Mouse (Mus musculus) forebrain, embryonic 13.5 days (tissue): Measurements from ENCODE around the gene Prkcb. TPM values are rescaled to one million over a fixed set of nuclear protein-coding genes. Genes with fewer than 3 reads are reported as not detected.
A peak's percentile ranks its signal among the peaks of the same experiment; 100 is the strongest.

Source experiments
- ATAC-seq: fragments of 200-750 bp; cut with Nextera tagmentation; 2 replicates; pipeline ENCODE4 v1.8.0; 2017
- H3K27ac ChIP-seq: fragments of 300-500 bp; sonication (generic); 2 replicates; pipeline ENCODE4 v1.5.1; 2015; ENCODE audit warnings: inconsistent platforms, mild to moderate bottlenecking, moderate library complexity
- H3K27me3 ChIP-seq: fragments of 300-500 bp; sonication (generic); 2 replicates; pipeline ENCODE4 v1.6.1; 2015; ENCODE audit warnings: mild to moderate bottlenecking, inconsistent platforms
- H3K36me3 ChIP-seq: fragments of 300-500 bp; sonication (generic); 2 replicates; pipeline ENCODE4 v1.6.1; 2015; ENCODE audit warnings: mild to moderate bottlenecking, inconsistent platforms; ENCODE audit not compliant: poor library complexity, severe bottlenecking
- H3K4me1 ChIP-seq: fragments of 300-500 bp; sonication (generic); 2 replicates; pipeline ENCODE4 v1.6.1; 2015; ENCODE audit warnings: inconsistent platforms
- H3K4me2 ChIP-seq: fragments of 300-500 bp; sonication (generic); 2 replicates; pipeline ENCODE4 v1.6.1; 2015; ENCODE audit warnings: inconsistent platforms, mild to moderate bottlenecking, moderate library complexity
- H3K4me3 ChIP-seq: fragments of 300-500 bp; sonication (generic); 2 replicates; pipeline ENCODE4 v1.5.1; 2015; ENCODE audit warnings: mild to moderate bottlenecking, inconsistent platforms
- H3K9ac ChIP-seq: fragments of 300-500 bp; sonication (generic); 2 replicates; pipeline ENCODE4 v1.6.1; 2015; ENCODE audit warnings: mild to moderate bottlenecking, inconsistent platforms
- H3K9me3 ChIP-seq: fragments of 300-500 bp; sonication (generic); replicated peaks from 2 replicates; pipeline ENCODE4 v1.6.1; 2016; ENCODE audit warnings: inconsistent platforms
- WGBS: fragments of 180-500 bp; shearing (Covaris S2); methylation state at CpG from one replicate; pipeline ENCODE4 v1.1.7; 2015; 5-methylcytosine and 5-hydroxymethylcytosine counted together
- polyA plus RNA-seq: library from polyadenylated mRNA; unstranded; fragments of >200 nt; fragmentation: Nextera tagmentation; extraction: Ambion mirVana; gene quantifications from 2 replicates; pipeline ENCODE4 v1.2.1, GENCODE M21; 2015

The Prkcb gene
- polyA plus RNA-seq, 1 experiment from 2014 or later = 27.4 TPM

DNA sequence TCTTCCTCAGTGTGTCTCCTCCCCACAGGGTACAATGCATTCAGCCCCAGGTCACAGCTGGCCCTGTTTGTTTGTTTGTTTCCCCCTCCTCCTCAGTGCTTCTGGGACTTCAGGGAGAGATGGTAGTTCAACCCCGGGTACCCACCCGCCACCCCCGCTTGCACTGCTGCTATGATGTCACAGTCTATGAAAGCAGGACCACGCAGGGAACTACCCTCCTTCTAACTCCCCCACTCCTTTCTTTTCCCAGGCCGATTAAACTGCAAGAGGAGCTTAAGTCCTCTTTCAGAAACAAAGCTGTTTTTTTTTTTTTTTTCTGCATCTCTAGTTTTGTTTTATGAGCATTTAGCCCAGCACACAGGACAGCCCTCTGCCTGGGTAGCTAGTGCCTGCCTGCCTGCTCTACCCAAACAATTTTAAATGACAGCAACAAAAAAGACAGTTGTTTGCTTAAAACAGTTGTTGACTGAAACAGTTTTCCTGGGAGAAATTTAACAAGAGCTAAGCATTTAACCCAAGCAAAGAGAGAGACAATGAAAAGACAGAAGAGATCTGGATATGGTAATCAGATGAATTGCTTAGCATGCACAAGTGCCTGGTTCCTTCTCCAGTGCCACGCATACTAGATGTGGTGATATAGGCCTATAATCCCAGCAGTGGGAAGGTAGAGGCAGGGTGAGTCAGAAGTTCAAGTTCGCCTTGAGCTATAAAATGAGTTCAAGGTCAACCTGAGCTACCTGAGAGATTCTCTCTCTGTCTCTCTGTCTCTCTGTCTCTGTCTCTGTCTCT, 232.5 kb downstream of the Prkcb start:
- 17% methylated on average over 7 of the region's 7 CpGs for WGBS
- peak; percentile 76; the same call in 1 of the 2 replicates for ATAC-seq
- no peak overlapping the region for H3K4me3 ChIP-seq
- no peaks in the 10 kb centered on the region for H3K36me3 ChIP-seq
- peak overlapping the region; percentile 51 for H3K27ac ChIP-seq
- no peaks in the 10 kb centered on the region for H3K27me3 ChIP-seq
- H3K4me1 ChIP-seq = peaks cover 12% of the 10 kb centered on the region
- no peak overlapping the region for H3K4me2 ChIP-seq
- H3K9ac ChIP-seq = 0 out of 2 replicates have a peak overlapping the region, but pooled peaks have one; percentile 23
- H3K9me3 ChIP-seq = no peaks in the 10 kb centered on the region

DNA sequence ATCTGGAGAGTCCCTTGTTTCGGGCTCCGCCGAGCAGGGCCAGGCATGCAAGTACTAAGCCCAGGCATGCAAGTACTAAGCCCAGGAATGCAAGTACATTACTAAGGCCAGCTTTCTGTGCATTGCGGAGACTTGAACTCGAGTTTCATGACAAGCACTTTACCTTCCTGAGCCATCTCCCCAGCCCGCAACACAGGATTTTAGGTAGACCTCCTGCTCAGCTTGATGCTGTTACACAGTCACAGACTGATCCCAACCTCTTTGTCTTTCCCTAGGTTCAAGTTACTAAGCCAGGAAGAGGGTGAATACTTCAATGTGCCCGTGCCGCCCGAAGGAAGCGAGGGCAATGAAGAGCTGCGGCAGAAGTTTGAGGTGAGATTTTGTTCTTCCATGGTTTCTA, 239.7 kb downstream of the Prkcb start:
- no peak for ATAC-seq
- Histone ChIP-seq H3K9me3 (no peaks in the 10 kb centered on the region), H3K4me2 (no peak overlapping the region), H3K36me3 (no peaks in the 10 kb centered on the region), H3K27ac (no peak overlapping the region), H3K4me3 (no peak overlapping the region), H3K4me1 (0 out of 2 replicates have a peak, but pooled peaks cover 7% of the 10 kb centered on the region), H3K9ac (no peak overlapping the region), H3K27me3 (no peaks in the 10 kb centered on the region)
- 89% methylated on average over 11 of the region's 11 CpGs for WGBS

- H3K36me3 ChIP-seq = no peaks in the 10 kb centered on the region
- H3K4me2 ChIP-seq = no peak overlapping the region
- H3K27me3 ChIP-seq = no peaks in the 10 kb centered on the region
- H3K9me3 ChIP-seq = no peaks in the 10 kb centered on the region
- no peak overlapping the region for H3K9ac ChIP-seq
- no peak overlapping the region for H3K4me3 ChIP-seq
- WGBS = 94% methylated on average over 5 of the region's 5 CpGs
- ATAC-seq = no peak
- H3K4me1 ChIP-seq = 0 out of 2 replicates have a peak, but pooled peaks cover 7% of the 10 kb centered on the region
- no peak overlapping the region for H3K27ac ChIP-seq
Observed at GRCm38 (mm10) chr7:122528646-122529045, 240.1 kb downstream of the Prkcb start.

DNA sequence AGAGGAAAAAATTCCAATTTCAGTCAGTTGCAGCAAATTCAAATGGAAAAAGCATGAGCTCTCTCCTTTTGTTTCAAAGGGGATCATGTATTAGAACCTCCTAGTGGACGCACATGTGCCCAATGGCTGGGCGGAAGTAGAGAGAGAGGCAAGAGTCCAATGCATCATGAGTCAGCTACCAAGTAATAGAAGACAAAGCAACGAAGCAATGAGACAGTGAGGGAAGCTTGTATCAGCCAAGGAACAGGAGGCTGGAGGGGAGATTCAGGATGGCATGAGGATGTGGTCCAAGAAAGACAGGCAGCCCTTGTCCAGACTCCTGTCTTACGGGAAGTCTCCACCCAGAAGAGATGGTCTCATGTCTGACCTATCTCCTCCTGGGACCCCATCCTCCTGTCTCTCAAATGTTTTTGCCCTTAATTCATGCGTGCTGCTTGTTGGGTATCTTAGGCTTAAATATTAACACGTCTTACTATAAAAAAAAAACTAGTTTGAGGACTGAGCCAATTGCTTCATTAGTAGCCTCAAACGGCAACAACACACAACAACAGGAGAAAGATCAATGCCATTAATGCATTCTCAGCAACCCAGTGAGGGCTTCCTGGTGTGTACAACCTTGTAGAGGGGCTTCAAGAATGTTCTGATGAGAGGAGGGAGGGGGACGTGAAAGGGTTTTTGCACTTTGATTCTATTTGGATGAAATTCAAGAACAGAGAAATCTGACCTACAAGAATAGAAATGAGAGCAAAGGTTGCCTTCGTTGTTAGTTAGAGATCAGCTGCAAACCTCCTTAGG, 245.2 kb downstream of the Prkcb start:
- no peak overlapping the region for H3K4me3 ChIP-seq
- H3K4me1 ChIP-seq = 0 out of 2 replicates have a peak, but pooled peaks cover 7% of the 10 kb centered on the region
- no peak overlapping the region for H3K27ac ChIP-seq
- 89% methylated on average over 9 of the region's 9 CpGs for WGBS
- H3K9me3 ChIP-seq = no peaks in the 10 kb centered on the region
- no peak overlapping the region for H3K9ac ChIP-seq
- H3K4me2 ChIP-seq = no peak overlapping the region
- no peaks in the 10 kb centered on the region for H3K36me3 ChIP-seq
- H3K27me3 ChIP-seq = no peaks in the 10 kb centered on the region
- ATAC-seq = no peak

GRCm38 (mm10) chr7:122544616-122545015, 256.1 kb downstream of the Prkcb start:
- Histone ChIP-seq H3K9me3 (no peaks in the 10 kb centered on the region), H3K27ac (no peak overlapping the region), H3K36me3 (no peaks in the 10 kb centered on the region), H3K4me3 (no peak overlapping the region), H3K4me2 (no peak overlapping the region), H3K4me1 (peaks cover 10% of the 10 kb centered on the region; the same call in 1 of the 2 replicates), H3K9ac (no peak overlapping the region), H3K27me3 (peaks cover 5% of the 10 kb centered on the region; the same call in 1 of the 2 replicates)
- 93% methylated on average over 3 of the region's 3 CpGs for WGBS
- no peak for ATAC-seq

DNA sequence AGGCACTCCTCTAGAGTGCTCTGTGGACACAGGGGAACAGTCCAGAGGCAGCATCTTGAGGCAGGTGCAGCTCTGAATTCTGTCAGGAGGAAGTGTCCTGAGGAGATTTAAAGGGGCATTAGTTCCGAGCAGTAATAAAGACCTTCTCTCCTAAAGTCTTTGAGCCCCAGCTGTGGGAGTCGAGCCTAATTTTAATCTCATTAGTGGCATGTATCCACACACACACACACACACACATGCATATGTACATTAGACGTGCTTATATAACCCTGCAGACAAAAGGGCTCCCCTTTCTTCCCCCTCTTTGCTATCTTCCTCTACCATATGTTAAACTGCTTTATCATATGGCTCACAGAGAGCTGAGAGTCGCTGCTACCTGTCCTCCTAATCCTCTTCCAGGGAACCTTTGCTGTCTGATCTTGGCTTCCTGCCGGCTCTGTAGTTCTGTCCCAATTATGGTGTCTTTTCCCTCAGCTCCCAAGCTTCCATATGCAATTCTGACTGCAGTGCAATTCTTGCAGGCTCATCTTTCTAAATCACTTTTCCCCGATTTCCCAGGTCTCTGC, 268.1 kb downstream of the Prkcb start:
- Histone ChIP-seq H3K36me3 (no peaks in the 10 kb centered on the region), H3K4me1 (peaks cover 39% of the 10 kb centered on the region), H3K27me3 (peaks cover 3% of the 10 kb centered on the region; the same call in 1 of the 2 replicates), H3K27ac (no peak overlapping the region), H3K9me3 (no peaks in the 10 kb centered on the region), H3K4me2 (no peak overlapping the region), H3K4me3 (no peak overlapping the region), H3K9ac (no peak overlapping the region)
- WGBS = 23% methylated on average over 6 of the region's 6 CpGs
- no peak for ATAC-seq

DNA sequence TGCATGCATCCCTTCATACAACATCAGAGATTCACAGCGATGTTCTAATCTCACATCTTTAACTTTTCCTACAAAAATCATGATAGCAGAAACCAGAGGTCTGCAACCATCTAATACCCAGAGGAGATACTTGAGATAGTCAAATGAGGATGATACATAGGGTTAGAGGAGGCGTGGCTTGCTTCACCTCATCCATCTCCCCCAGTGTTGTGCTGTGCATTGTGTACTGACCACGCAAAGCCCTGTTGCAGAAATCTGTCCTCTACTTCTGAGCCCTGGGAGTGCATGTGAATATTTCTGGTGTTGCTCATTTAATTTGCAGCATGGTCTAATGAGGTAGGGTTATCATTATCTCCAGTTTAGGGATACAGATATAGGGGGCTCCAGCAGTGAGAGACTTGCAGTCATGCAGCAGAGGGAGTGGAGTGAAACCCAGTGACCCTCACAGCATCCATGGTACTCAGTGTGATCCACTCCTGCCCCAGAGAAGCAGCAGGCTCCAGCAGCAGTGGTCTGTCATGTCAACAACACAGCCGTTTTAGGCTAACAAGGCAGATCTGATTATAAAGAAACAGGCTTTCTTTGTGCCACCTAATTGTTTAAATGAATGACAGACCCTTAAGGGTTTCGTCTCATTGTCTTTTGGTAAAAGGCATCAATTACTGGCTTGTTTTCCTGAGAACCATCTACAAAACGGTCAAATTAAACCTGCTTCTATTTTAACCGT, 269.7 kb downstream of the Prkcb start:
- 24% methylated on average over 7 of the region's 7 CpGs for WGBS
- H3K27ac ChIP-seq = peak overlapping the region; percentile 65
- H3K9me3 ChIP-seq = no peaks in the 10 kb centered on the region
- H3K4me2 ChIP-seq = 0 out of 2 replicates have a peak overlapping the region, but pooled peaks have one; percentile 12
- ATAC-seq = peak; percentile 87
- H3K9ac ChIP-seq = no peak overlapping the region
- no peak overlapping the region for H3K4me3 ChIP-seq
- H3K4me1 ChIP-seq = peaks cover 42% of the 10 kb centered on the region
- H3K36me3 ChIP-seq = no peaks in the 10 kb centered on the region
- peaks cover 3% of the 10 kb centered on the region; the same call in 1 of the 2 replicates for H3K27me3 ChIP-seq

- Histone ChIP-seq H3K9me3 (no peaks in the 10 kb centered on the region), H3K4me2 (no peak overlapping the region), H3K4me1 (peaks cover 42% of the 10 kb centered on the region), H3K27ac (peak overlapping the region; percentile 65), H3K9ac (no peak overlapping the region), H3K4me3 (no peak overlapping the region), H3K36me3 (no peaks in the 10 kb centered on the region), H3K27me3 (peaks cover 3% of the 10 kb centered on the region; the same call in 1 of the 2 replicates)
- peak; percentile 68; the same call in 1 of the 2 replicates for ATAC-seq
- 14% methylated on average over 6 of the region's 6 CpGs for WGBS
Observed at GRCm38 (mm10) chr7:122558912-122559311, 270.4 kb downstream of the Prkcb start.

DNA sequence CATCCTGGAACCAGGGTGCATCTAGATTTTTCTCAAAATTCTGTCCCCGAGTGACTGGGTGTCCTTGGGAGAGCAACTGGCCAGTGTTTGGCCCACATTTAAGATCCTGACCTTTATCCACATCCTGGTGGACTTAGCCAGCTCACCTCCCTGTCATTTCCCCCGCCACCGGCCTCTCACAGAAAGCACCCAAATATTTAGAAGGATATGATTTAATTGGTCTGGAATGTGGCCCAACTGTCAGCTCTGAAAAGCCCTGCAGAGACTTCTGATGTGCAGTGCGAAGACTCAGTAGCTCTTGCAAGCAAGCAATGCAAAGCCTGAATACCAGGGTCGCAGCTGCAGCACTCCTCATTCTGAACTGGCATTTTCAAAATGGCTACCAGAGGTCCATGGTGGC, 274.0 kb downstream of the Prkcb start:
- no peaks in the 10 kb centered on the region for H3K27me3 ChIP-seq
- H3K27ac ChIP-seq = no peak overlapping the region
- WGBS = 71% methylated on average over 5 of the region's 5 CpGs
- H3K9me3 ChIP-seq = no peaks in the 10 kb centered on the region
- no peak overlapping the region for H3K4me2 ChIP-seq
- H3K9ac ChIP-seq = no peak overlapping the region
- no peaks in the 10 kb centered on the region for H3K36me3 ChIP-seq
- ATAC-seq = no peak
- H3K4me3 ChIP-seq = no peak overlapping the region
- H3K4me1 ChIP-seq = peaks cover 21% of the 10 kb centered on the region

DNA sequence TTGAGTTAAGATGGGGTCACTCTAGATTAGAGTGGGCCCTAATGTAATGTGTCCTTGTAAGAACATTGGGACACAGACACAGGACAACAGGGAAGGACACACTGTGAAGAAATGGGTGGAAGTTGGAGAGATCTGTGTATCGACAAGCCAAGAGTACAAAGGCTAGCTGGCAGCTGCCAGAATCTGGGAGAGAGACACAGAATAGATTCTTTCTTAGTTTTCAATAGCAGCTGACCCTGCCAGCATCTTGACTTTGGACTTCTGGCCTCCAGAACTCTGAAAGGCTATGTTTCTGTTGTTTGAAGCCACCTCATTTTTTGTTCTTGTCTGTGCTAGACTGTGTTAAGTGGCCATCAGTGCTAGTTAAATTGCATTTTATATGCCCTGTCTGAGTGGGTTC, 276.8 kb downstream of the Prkcb start:
- no peak overlapping the region for H3K27ac ChIP-seq
- WGBS = 73% methylated on average over 1 of the region's 1 CpGs
- H3K9ac ChIP-seq = no peak overlapping the region
- no peaks in the 10 kb centered on the region for H3K36me3 ChIP-seq
- ATAC-seq = no peak
- H3K4me2 ChIP-seq = no peak overlapping the region
- H3K9me3 ChIP-seq = no peaks in the 10 kb centered on the region
- no peak overlapping the region for H3K4me3 ChIP-seq
- H3K4me1 ChIP-seq = 0 out of 2 replicates have a peak, but pooled peaks cover 3% of the 10 kb centered on the region
- no peaks in the 10 kb centered on the region for H3K27me3 ChIP-seq

DNA sequence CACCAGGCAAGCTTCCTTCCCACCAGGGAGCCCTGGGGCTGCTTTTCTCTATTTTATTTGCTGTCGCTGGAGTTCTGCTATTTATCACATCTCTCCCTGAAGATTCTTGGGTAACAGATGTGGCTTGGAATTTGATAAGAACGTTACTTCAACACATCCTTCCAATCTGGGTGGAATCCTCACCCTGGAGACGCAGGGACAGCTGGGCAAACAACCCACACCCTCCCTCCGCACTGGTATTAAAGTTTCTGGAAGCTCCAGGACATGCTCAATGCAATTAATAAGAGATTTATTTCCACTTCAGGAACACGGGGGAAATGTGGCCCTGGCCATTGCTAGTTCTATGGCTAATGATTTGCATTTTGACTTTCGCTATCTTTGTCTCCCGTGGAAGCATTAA, 277.5 kb downstream of the Prkcb start:
- no peak for ATAC-seq
- Histone ChIP-seq H3K9me3 (no peaks in the 10 kb centered on the region), H3K27me3 (no peaks in the 10 kb centered on the region), H3K36me3 (no peaks in the 10 kb centered on the region), H3K27ac (no peak overlapping the region), H3K4me2 (no peak overlapping the region), H3K4me1 (0 out of 2 replicates have a peak, but pooled peaks cover 3% of the 10 kb centered on the region), H3K9ac (no peak overlapping the region), H3K4me3 (no peak overlapping the region)
- 75% methylated on average over 7 of the region's 7 CpGs for WGBS
